Mouse (Mus musculus): ENCODE measurements around the gene Hpdl. TPM values are rescaled to one million over a fixed set of nuclear protein-coding genes. Genes with fewer than 3 reads are reported as not detected.

The Hpdl gene
- polyA plus RNA-seq (2014; fragmentation: Illumina TruSeq; extraction: RNeasy Lipid Tissue Mini Kit (QIAGEN cat#74804); ENCODE audit: low read depth, low replicate concordance): 0.29 TPM

GRCm38 (mm10) chr4:116821694-116822016, at the start of gene Hpdl:
Gene Hpdl (minus strand): TSS chr4:116821707.

GRCm38 (mm10) chr4:116807197-116808129, 14.0 kb downstream of the Hpdl start, which contains the start of the genes Toe1 and Mutyh:
Gene Toe1 (minus strand): TSS chr4:116807640.
Gene Mutyh (plus strand): TSS chr4:116807723.

Other genes with a start within 250 kb of the Hpdl start
- 1.3 TPM for gene Ccdc17, start 225.1 kb downstream of the Hpdl start, polyA plus RNA-seq (2014; fragmentation: Illumina TruSeq; extraction: RNeasy Lipid Tissue Mini Kit (QIAGEN cat#74804); ENCODE audit: low read depth, low replicate concordance)
- 1,868 TPM for gene Nasp, start 193.8 kb downstream of the Hpdl start, polyA plus RNA-seq (2014; fragmentation: Illumina TruSeq; extraction: RNeasy Lipid Tissue Mini Kit (QIAGEN cat#74804); ENCODE audit: low read depth, low replicate concordance)
- gene Akr1a1, start 170.0 kb downstream of the Hpdl start, polyA plus RNA-seq (2014; fragmentation: Illumina TruSeq; extraction: RNeasy Lipid Tissue Mini Kit (QIAGEN cat#74804); ENCODE audit: low read depth, low replicate concordance): 112 TPM
- gene Prdx1, start 136.2 kb downstream of the Hpdl start, polyA plus RNA-seq (2014; fragmentation: Illumina TruSeq; extraction: RNeasy Lipid Tissue Mini Kit (QIAGEN cat#74804); ENCODE audit: low read depth, low replicate concordance): 511 TPM
- gene Mmachc, start 113.3 kb downstream of the Hpdl start, polyA plus RNA-seq (2014; fragmentation: Illumina TruSeq; extraction: RNeasy Lipid Tissue Mini Kit (QIAGEN cat#74804); ENCODE audit: low read depth, low replicate concordance): 27.0 TPM
- gene Ccdc163, start 113.2 kb downstream of the Hpdl start, polyA plus RNA-seq (2014; fragmentation: Illumina TruSeq; extraction: RNeasy Lipid Tissue Mini Kit (QIAGEN cat#74804); ENCODE audit: low read depth, low replicate concordance): 93.6 TPM
- gene Tesk2, start 100.8 kb downstream of the Hpdl start, polyA plus RNA-seq (2014; fragmentation: Illumina TruSeq; extraction: RNeasy Lipid Tissue Mini Kit (QIAGEN cat#74804); ENCODE audit: low read depth, low replicate concordance): 24.2 TPM
- 9.3 TPM for gene Toe1, start 14.1 kb downstream of the Hpdl start, polyA plus RNA-seq (2014; fragmentation: Illumina TruSeq; extraction: RNeasy Lipid Tissue Mini Kit (QIAGEN cat#74804); ENCODE audit: low read depth, low replicate concordance)
- gene Mutyh, start 14.0 kb downstream of the Hpdl start, polyA plus RNA-seq (2014; fragmentation: Illumina TruSeq; extraction: RNeasy Lipid Tissue Mini Kit (QIAGEN cat#74804); ENCODE audit: low read depth, low replicate concordance): 1.1 TPM
- gene Zswim5, start 55.7 kb upstream of the Hpdl start, polyA plus RNA-seq (2014; fragmentation: Illumina TruSeq; extraction: RNeasy Lipid Tissue Mini Kit (QIAGEN cat#74804); ENCODE audit: low read depth, low replicate concordance): 3.1 TPM
- gene Urod, start 172.7 kb upstream of the Hpdl start, polyA plus RNA-seq (2014; fragmentation: Illumina TruSeq; extraction: RNeasy Lipid Tissue Mini Kit (QIAGEN cat#74804); ENCODE audit: low read depth, low replicate concordance): 2.9 TPM
- 2.4 TPM for gene Hectd3, start 173.6 kb upstream of the Hpdl start, polyA plus RNA-seq (2014; fragmentation: Illumina TruSeq; extraction: RNeasy Lipid Tissue Mini Kit (QIAGEN cat#74804); ENCODE audit: low read depth, low replicate concordance)
- gene Eif2b3, start 197.7 kb upstream of the Hpdl start, polyA plus RNA-seq (2014; fragmentation: Illumina TruSeq; extraction: RNeasy Lipid Tissue Mini Kit (QIAGEN cat#74804); ENCODE audit: low read depth, low replicate concordance): 16.7 TPM

All from testis, adult 10 weeks (tissue).